Mouse (Mus musculus): ENCODE data around the gene Erc2.

DNA sequence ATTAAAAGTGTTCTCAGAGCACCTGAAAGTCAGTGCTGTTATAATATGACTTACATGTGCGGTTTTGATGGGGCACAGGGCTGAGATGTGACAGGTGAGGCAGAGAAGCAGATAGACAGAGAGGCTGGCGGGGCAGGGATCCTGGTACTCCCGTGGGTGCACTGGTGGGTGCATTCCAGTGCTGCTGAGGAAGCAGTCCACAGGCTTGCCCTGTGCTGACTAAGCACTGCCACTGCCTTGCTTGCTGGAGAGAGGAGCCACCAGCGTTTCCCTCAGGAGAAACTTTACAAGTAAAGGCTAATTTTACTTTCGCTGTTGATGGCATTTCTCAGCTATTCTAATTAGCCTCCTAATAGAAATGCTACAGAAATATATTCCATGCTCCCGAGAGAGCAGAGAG, 45.9 kb downstream of the Erc2 start:
- TF ChIP-seq CTCF (IDR thresholded peaks at IDR 0.05; ENCODE audit: low read depth) (no peak), EP300 (IDR thresholded peaks at IDR 0.05; ENCODE audit: low read depth) (no peak)

Measured in liver, postnatal 0 days (tissue).